Mouse (Mus musculus): ENCODE data around the gene Tbc1d22a.

DNA sequence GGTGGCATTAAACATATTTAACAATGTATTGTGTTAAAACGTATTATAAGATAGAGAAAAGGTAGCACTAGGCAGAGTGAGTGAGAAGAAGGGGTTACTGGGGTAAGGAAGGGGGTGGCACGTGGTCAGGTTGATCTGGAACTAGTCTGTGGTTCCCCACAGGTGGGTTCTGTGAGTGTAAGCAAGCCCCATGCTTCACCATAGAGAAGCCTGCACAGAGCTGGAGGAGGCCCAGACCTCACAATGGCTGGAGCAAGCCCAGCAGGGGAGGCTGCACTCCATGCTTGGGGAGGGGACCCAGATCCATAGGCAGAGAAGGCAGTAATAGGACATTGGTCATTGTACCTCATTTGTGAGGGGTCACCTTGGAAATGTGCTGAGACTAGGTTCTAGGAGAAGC is 119.3 kb downstream of the Tbc1d22a start:
- TF ChIP-seq CTCF (IDR thresholded peaks at IDR 0.05; ENCODE audit: control insufficient read depth, insufficient read depth, low read length) (no peak), POLR2A (IDR thresholded peaks at IDR 0.05; ENCODE audit: borderline replicate concordance, control insufficient read depth, low read depth, low read length) (no peak)

Data from bone marrow, adult 2 months (tissue).